Mouse (Mus musculus) liver, embryonic 14.5 days (tissue): Measurements from ENCODE around the gene Jade1.

ENCODE experiments used
- CTCF ChIP-seq: IDR thresholded peaks from 2 replicates; pipeline ENCODE4 v1.5.1; 2016; ENCODE audit warnings: antibody characterized with exemption, low read depth, control low read depth
- EP300 ChIP-seq: IDR thresholded peaks from 2 replicates; pipeline ENCODE4 v1.6.1; 2016; ENCODE audit warnings: antibody characterized with exemption, low read depth

DNA sequence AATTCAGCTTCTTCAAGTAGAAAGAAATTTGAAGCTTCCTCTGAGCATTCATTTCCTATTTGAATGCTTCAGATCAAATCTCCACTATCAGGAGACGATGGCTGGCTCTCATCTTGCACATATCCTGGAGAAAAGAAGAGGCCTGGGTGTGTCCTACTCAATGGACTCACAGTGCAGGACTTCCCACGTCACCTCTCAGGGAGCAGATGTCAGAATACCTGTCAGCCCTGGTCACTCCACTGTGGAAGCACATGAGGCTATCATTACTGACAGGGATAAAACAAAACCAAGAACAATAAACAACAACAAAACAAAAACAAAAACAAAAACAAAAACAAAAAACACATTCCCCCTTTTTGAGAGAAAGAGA lies 32.5 kb upstream of the Jade1 start:
- TF ChIP-seq CTCF (no peak), EP300 (no peak)
